Mouse (Mus musculus): ENCODE measurements around the gene Edn2.

- TF ChIP-seq CTCF (IDR thresholded peaks at IDR 0.05; ENCODE audit: control insufficient read depth, insufficient read depth, insufficient replicate concordance, low read depth, low read length) (no peak), POLR2A (IDR thresholded peaks at IDR 0.05; ENCODE audit: control insufficient read depth, low read depth, low read length) (no peak)
Measured at GRCm38 (mm10) chr4:120168346-120168745, 7.3 kb downstream of the Edn2 start.

Measured in testis, adult 2 months (tissue).